Mouse (Mus musculus): Measurements from ENCODE around the gene Lim2.

Gene Lim2

GRCm38 (mm10) chr7:43447801-43448200 lies 20.3 kb downstream of the Lim2 start:
- DNase-seq = no peak

- DNase-seq = no peak
Observed at GRCm38 (mm10) chr7:43448246-43448645, 20.8 kb downstream of the Lim2 start.

- DNase-seq = no peak
Observed at GRCm38 (mm10) chr7:43449811-43450210, 22.3 kb downstream of the Lim2 start.

GRCm38 (mm10) chr7:43451726-43452125 lies 24.3 kb downstream of the Lim2 start:
- no peak for DNase-seq

GRCm38 (mm10) chr7:43452609-43453008 lies 25.1 kb downstream of the Lim2 start:
- DNase-seq = peak; percentile 58 to 65

- no peak for DNase-seq
Observed at GRCm38 (mm10) chr7:43453599-43454355, 26.3 kb downstream of the Lim2 start.

- no peak for DNase-seq
Observed at GRCm38 (mm10) chr7:43454371-43454770, 26.9 kb downstream of the Lim2 start.

GRCm38 (mm10) chr7:43462851-43463250 lies 35.4 kb downstream of the Lim2 start, which contains the start of gene Vsig10l:
Vsig10l (plus strand) TSS chr7:43463151.
- no peak for DNase-seq

- no peak for DNase-seq
Observed at GRCm38 (mm10) chr7:43463976-43464375, 36.5 kb downstream of the Lim2 start.

GRCm38 (mm10) chr7:43464864-43465343 lies 37.4 kb downstream of the Lim2 start:
- DNase-seq = no peak

GRCm38 (mm10) chr7:43465344-43466098 lies 38.1 kb downstream of the Lim2 start:
- peak; percentile 96 to 97 for DNase-seq

- DNase-seq = peak; percentile 87 to 89
Observed at GRCm38 (mm10) chr7:43466099-43466694, 38.7 kb downstream of the Lim2 start.

- peak; percentile 78 to 79 for DNase-seq
Observed at GRCm38 (mm10) chr7:43470373-43470772, 42.9 kb downstream of the Lim2 start.

- DNase-seq = peak; percentile 76 to 78
Observed at GRCm38 (mm10) chr7:43475706-43476105, 48.2 kb downstream of the Lim2 start.

- DNase-seq = no peak
Observed at GRCm38 (mm10) chr7:43476376-43476775, 48.9 kb downstream of the Lim2 start.

- DNase-seq = no peak
Observed at GRCm38 (mm10) chr7:43481191-43481590, 53.7 kb downstream of the Lim2 start.

GRCm38 (mm10) chr7:43482090-43482716 lies 54.7 kb downstream of the Lim2 start:
- no peak for DNase-seq

GRCm38 (mm10) chr7:43483236-43483635 lies 55.8 kb downstream of the Lim2 start:
- DNase-seq = no peak

All from B cell, adult 2 months (primary cell).